Mouse (Mus musculus) cerebral cortex, adult 2 months (tissue): ENCODE data around the gene Olfr1461.

Source experiments
- WGBS: fragments of 180-500 bp; shearing (Covaris S2); methylation state at CpG from one replicate; pipeline ENCODE4 v1.1.7; 2018; 5-methylcytosine and 5-hydroxymethylcytosine counted together

Olfr1461 gene

DNA sequence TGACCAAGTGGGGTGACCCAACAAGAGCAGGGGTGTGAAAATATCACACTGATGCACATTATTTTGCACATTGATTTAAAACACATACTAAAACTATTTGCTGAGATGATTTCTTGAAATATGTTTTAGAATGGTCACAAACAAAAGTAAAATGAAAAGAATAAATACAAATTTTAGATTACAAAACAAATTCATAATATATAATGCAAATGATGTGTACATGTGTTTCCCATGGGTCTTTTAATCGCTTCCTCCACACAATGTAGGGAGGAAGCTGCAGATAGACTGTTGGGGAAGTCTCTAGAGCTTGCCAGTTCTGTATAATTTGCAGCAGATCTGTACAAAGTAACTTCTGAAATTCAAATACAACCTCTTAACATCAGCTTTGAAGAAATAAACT is at the start of gene Olfr1461:
Olfr1461 (plus strand) TSS at position 301 of the 400 bp plus-strand sequence.
- 51% methylated on average over 1 of the region's 1 CpGs for WGBS

DNA sequence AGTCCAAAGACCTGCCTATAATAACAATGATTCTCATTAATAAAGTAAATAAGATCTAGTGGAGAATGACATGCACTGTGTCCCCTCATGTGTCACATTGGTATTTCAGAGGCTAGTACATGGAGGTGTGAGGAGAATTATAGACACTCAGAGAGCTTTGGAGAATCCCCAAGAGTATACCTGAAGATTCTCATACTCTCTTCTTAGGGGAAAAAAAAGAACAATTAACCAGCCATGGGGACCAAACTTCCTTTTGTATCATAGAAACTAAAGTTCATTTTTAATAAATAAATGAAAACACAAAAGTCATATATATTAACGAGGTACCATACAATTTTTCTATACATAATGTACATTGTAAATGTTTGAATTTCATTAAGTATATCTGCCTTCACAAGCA is 13.4 kb upstream of the Olfr1461 start, which contains the start of gene Olfr1459:
Olfr1459 (minus strand) TSS at position 101 of the 400 bp plus-strand sequence.
- 64% methylated on average over 1 of the region's 1 CpGs for WGBS

GRCm38 (mm10) chr19:13185434-13185833 is 22.6 kb downstream of the Olfr1461 start, which contains the start of gene Olfr1462:
Olfr1462 (plus strand) TSS chr19:13185734.
- WGBS = 84% methylated on average over 1 of the region's 1 CpGs
